Mouse (Mus musculus) gastrocnemius, postnatal 36 days (tissue): ENCODE data around the gene Cyth2. TPM values are rescaled to one million over a fixed set of nuclear protein-coding genes. Genes with fewer than 3 reads are reported as not detected.

Experiments used
- DNase-seq, 2 experiments: peaks; one replicate each; pipeline ENCODE4 v3.0.0; 2022
- intact Hi-C: fragments of 180-260 bp; cut with DNase I; formaldehyde crosslinking; loops from one replicate; pipeline ENCODE4 v1.15.1; 2025
- total RNA-seq, 2 experiments: library from RNA; stranded (reverse); gene quantifications; 2 replicates each; pipeline ENCODE4 v1.2.3; 2021

Cyth2 gene
- total RNA-seq, 2 experiments from 2014 or later = 32.6 to 33.4 TPM

GRCm38 (mm10) chr7:45815323-45815983 is 1.1 kb upstream of the Cyth2 start:
- intact Hi-C loops = no loop called here
- no peak for DNase-seq

- intact Hi-C loops = no loop called here
- no peak for DNase-seq
Measured at GRCm38 (mm10) chr7:45814841-45815240, 460 bp upstream of the Cyth2 start.

GRCm38 (mm10) chr7:45812921-45813320 is 1.5 kb downstream of the Cyth2 start:
- DNase-seq = no peak
- intact Hi-C loops = no loop called here

- intact Hi-C loops = no loop called here
- DNase-seq = no peak
Measured at GRCm38 (mm10) chr7:45809276-45810075, 4.9 kb downstream of the Cyth2 start.

- no peak for DNase-seq
- intact Hi-C loops = no loop called here
Measured at GRCm38 (mm10) chr7:45808471-45808870, 5.9 kb downstream of the Cyth2 start.

GRCm38 (mm10) chr7:45805941-45806340 is 8.4 kb downstream of the Cyth2 start:
- intact Hi-C loops = no loop called here
- DNase-seq = no peak

- DNase-seq = no peak
- intact Hi-C loops = no loop called here
Measured at GRCm38 (mm10) chr7:45802551-45802950, 11.8 kb downstream of the Cyth2 start.

- intact Hi-C loops = no loop called here
- peak; percentile 85 to 86 for DNase-seq
Measured at GRCm38 (mm10) chr7:45801348-45801747, 13.0 kb downstream of the Cyth2 start.

- no peak for DNase-seq
- intact Hi-C loops = loop anchor here (1.0 kb wide), 1 partner anchor 61 kb away; no protein-coding TSS in a partner anchor
Measured at GRCm38 (mm10) chr7:45800546-45801204, 13.7 kb downstream of the Cyth2 start.

- DNase-seq = no peak
- intact Hi-C loops = loop anchor here (1.0 kb wide), 1 partner anchor 61 kb away; no protein-coding TSS in a partner anchor
Measured at GRCm38 (mm10) chr7:45800001-45800400, 14.4 kb downstream of the Cyth2 start.

- DNase-seq = no peak
- intact Hi-C loops = no loop called here
Measured at GRCm38 (mm10) chr7:45798931-45799330, 15.4 kb downstream of the Cyth2 start.

GRCm38 (mm10) chr7:45798511-45798836 is 15.9 kb downstream of the Cyth2 start:
- intact Hi-C loops = no loop called here
- DNase-seq = no peak

GRCm38 (mm10) chr7:45797661-45798510 is 16.5 kb downstream of the Cyth2 start:
- intact Hi-C loops = no loop called here
- no peak for DNase-seq

GRCm38 (mm10) chr7:45796950-45797349 is 17.4 kb downstream of the Cyth2 start:
- intact Hi-C loops = no loop called here
- no peak for DNase-seq

- intact Hi-C loops = loop anchor here (5.0 kb wide), 1 partner anchor 38 kb away; no protein-coding TSS in a partner anchor
- DNase-seq = no peak
Measured at GRCm38 (mm10) chr7:45794971-45795370, 19.4 kb downstream of the Cyth2 start.

GRCm38 (mm10) chr7:45793969-45794585 is 20.3 kb downstream of the Cyth2 start:
- intact Hi-C loops = loop anchor here (5.0 kb wide), 1 partner anchor 37 kb away; no protein-coding TSS in a partner anchor
- DNase-seq = no peak

GRCm38 (mm10) chr7:45793240-45793639 is 21.1 kb downstream of the Cyth2 start:
- intact Hi-C loops = loop anchor here (5.0 kb wide), 1 partner anchor 36 kb away; no protein-coding TSS in a partner anchor
- DNase-seq = no peak

- intact Hi-C loops = loop anchor here (5.0 kb wide), 1 partner anchor 35 kb away; no protein-coding TSS in a partner anchor
Measured at GRCm38 (mm10) chr7:45791756-45792490, 22.5 kb downstream of the Cyth2 start.

GRCm38 (mm10) chr7:45790721-45791120 is 23.7 kb downstream of the Cyth2 start:
- DNase-seq = no peak
- intact Hi-C loops = loop anchor here (5.0 kb wide), 1 partner anchor 33 kb away; no protein-coding TSS in a partner anchor

More at GRCm38 (mm10) chr7:45791756-45792490, 22.5 kb downstream of the Cyth2 start:
- no peak for DNase-seq
